Mouse (Mus musculus): ENCODE results near the gene Dnm1l. TPM values are rescaled to one million over a fixed set of nuclear protein-coding genes. Genes with fewer than 3 reads are reported as not detected.
A peak's percentile ranks its signal among the peaks of the same experiment; 100 is the strongest.
"Not testable (repeated sequence)": the region's sequence is repeated elsewhere in the genome, so short reads cannot be mapped to it uniquely, and the experiment has no call there.

Dnm1l gene
- polyA plus RNA-seq (2017; shearing (Covaris generic)) = 10 to 100 TPM; 52.8 to 56.9 TPM

- ATAC-seq = peak; percentile 97
These were observed at the start of gene Dnm1l for GRCm38 (mm10) chr16:16358481-16359100. Gene Dnm1l, minus strand, starts transcription at chr16:16358959.

DNA sequence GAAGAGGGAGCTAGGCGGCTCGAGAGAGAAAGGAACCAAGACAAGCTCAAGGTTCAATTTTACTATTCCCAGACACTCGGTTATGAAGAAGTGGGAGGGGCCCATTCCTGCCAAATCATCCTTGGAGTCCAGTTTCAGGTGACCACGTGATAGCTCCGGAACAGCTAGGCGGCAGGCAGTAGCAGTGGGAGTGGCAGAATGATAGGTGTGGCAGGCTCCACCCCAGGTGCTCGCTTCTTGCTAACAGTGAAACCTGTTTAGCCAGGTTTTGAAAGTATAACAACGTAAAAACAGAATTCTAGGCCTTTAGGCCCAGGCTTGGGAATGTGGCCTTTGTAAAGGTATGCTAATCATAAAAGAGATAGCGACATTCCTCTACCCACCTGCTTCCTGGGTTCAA, 8.5 kb upstream of the Dnm1l start:
- not testable (repeated sequence) for ATAC-seq

DNA sequence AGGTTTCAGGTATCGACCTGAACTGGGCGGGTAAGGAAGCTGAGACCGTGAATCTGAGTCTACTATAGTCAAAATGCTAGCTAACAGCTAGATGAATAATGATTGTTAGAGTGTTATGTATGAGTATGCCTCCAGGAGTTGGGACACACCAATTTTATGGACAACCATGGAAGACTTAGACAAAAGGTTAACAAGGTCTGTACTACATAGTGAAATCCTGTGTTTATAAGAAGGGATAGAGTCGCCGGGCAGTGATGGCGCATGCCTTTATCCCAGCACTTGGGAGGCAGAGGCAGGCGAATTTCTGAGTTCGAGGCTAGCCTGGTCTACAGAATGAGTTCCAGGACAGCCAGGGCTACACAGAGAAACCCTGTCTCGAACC, 333 bp upstream of the Dnm1l start:
- not testable (repeated sequence) for ATAC-seq

GRCm38 (mm10) chr16:16357908-16358307, 851 bp downstream of the Dnm1l start:
- no peak for ATAC-seq

DNA sequence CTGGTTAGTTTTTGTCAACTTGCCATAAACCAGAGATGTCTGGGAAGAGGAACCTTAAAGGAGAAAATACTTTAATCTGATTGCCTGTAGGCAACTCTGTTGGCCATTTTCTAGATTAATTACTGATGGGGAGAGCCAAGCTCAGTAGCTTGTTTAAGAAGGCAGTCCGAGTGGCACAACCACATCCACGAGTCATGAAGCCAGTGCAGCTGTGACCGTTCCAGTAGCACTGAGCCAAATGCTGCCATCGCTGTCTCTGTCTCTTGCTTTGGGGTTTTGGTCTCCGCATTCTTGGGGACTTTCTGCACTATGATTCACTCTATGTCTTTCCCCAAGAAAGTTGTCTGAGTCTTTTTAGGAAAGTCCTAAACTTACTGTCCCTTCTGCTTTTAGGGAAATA, 12.3 kb downstream of the Dnm1l start:
- ATAC-seq = no peak

- ATAC-seq = no peak
These were observed 32.9 kb downstream of the Dnm1l start for GRCm38 (mm10) chr16:16325775-16326336.

DNA sequence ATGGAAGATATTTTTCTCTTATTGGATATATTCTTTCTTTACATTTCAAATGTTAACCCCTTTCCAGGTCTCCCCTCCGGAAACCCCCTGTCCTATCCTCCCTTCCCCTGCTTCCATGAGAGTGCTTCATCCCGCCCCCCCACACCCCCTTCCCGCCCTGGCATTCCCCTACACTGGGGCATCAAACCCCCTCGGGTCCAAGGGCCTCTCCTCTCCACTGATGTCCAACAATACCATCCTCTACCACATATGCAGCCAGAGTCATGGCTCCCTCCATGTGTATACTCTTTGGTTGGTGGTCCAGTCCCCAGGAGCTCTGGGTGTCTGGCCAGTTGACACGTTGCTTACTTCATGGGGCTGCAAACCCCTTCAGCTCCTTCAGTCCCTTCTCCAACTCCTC, 47.4 kb downstream of the Dnm1l start:
- no peak for ATAC-seq

DNA sequence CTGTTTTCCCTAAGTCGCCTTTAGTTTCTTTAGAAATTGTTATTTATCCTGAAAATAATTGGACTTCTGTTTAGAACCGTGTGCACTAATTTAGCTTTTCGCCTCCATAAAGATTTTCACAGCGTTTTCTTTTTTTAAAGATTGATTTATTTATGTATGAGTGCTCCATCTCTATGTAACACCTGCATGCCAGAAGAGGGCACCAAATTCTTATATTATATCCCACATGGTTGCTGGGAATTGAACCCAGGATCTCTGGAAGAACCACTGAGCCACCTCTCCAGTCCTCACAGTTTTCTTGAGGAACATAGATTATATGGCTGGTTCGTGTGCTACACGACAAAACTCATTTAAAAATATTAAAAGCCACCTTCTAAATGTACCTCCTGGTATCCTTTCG, 54.9 kb downstream of the Dnm1l start:
- ATAC-seq = no peak

DNA sequence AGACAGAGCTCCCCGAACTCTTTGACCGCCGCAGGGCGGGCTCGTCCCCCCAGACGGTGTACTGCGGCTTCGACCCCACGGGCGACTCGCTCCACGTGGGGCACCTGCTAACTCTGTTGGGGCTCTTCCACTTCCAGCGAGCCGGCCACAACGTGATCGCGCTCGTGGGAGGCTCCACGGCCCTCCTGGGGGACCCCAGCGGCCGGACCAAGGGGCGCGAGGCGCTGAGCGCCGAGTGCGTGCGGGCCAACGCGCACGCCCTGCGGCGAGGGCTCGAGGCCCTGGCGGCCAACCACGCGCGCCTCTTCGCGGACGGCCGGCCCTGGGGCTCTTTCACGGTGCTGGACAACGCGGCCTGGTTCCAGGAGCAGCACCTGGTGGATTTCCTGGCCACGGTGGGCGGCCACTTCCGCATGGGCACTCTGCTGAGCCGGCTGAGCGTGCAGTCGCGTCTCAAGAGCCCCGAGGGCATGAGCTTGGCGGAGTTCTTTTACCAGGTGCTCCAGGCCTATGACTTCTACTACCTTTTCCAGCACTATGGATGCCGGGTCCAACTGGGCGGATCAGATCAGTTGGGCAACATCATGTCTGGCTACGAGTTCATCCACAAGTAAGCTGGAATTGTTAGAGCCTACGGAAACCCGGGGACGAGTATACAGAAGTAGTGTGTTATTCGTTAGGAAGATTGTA, 55.5 kb downstream of the Dnm1l start:
- ATAC-seq = peak; percentile 16

DNA sequence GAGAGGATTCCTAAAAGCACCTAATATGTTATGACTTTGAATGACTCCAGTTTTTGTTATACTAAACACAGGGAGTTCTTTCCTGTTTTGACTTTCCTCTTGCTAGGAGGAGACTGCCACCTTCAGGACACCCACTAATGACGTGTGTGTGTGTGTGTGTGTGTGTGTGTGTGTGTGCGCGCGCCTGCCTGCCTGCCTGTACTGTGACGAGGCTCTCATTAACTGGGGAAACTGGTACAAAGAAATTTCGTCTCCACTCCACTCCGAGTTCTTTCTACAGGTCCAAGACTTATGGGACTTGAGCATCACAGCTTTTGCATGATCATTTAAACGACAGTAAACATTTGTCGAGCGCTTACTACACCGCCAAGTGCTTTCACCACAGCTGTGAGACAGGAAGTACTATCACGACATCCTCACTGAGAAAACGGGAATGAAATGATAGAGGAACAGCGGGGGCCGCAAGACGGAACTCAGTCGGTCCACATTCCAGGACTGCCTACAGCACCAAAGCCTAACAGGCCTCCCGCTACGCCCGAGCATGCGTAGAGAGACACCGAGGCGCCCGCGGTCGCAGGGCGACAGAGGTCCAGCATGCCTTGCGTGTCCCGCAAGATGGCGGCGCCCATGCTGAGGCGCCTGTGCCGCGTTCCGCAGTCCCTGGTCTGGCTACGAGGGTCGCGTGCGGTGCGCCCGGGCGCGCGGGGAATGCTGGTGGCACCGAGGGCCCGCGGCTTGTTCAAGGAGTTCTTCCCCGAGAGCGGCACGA, 56.2 kb downstream of the Dnm1l start, which contains the start of gene Yars2:
Yars2 (plus strand) TSS at position 597 of the 769 bp plus-strand sequence.
- ATAC-seq = peak; percentile 93

- no peak for ATAC-seq
These were observed 85.0 kb downstream of the Dnm1l start for GRCm38 (mm10) chr16:16273752-16274151.

- no peak for ATAC-seq
These were observed 85.8 kb downstream of the Dnm1l start for GRCm38 (mm10) chr16:16272978-16273377.

DNA sequence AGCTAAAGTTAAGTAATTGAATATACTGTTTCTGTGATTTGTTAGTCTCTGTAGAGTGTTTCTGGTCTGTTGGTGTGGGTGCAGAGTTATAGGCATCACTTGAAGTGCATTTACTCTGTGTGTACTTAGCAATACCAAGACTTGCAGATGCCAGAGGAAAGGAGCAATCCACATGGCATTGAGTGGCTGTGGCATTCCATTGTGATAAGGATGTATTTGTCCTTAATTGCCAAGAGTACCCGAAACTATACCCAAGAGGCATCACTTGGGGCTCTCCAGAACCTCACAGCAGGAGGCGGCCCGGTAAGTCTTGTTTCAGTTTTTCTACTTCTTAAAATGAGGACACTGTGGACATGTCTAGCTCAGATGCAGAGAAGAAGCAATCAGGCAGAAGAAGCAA, 96.3 kb downstream of the Dnm1l start:
- no peak for ATAC-seq

Other genes starting within 250 kb of the Dnm1l start
- gene Pkp2, start 145.6 kb downstream of the Dnm1l start, polyA plus RNA-seq (2017; shearing (Covaris generic)) = under 1 TPM; 0.15 to 0.27 TPM
- gene Yars2, start 56.0 kb downstream of the Dnm1l start, polyA plus RNA-seq (2017; shearing (Covaris generic)) = 1 to 10 TPM; 2.9 to 6.2 TPM
- under 1 TPM in 1 of 2 experiments, not detected in 1; 0.15 TPM for gene Fgd4, start 241.6 kb upstream of the Dnm1l start, polyA plus RNA-seq (2017; shearing (Covaris generic))